Mouse (Mus musculus) right cerebral cortex, adult 2 months (tissue): ENCODE results near the gene Pgc.

Source experiments
- DNase-seq, 2 experiments: peaks; one replicate each; pipeline ENCODE4 v3.0.0; 2021 to 2022; ENCODE audit warnings: low spot score in 2 of 2

Gene Pgc

DNA sequence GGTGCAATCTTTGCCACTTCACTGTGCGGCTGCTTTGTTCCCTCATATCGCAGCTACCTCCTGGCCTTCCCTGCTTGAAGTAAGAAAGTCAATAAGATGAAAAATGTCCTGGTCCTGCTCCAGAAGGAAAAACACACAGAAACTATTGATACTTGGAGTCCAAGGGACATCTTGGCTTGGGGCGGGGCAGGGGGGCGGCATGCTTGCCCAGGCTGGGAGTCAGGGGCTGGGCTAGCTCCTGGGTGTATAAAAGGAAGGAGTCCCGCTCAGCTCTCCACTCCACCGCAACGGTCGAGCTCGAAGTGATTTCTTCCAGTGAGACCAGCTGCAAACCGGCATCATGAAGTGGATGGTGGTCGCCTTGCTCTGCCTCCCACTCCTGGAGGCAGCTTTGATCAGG is at the start of gene Pgc:
TSS of gene Pgc (plus strand) at position 277 of the 400 bp plus-strand sequence.
- no peak for DNase-seq

DNA sequence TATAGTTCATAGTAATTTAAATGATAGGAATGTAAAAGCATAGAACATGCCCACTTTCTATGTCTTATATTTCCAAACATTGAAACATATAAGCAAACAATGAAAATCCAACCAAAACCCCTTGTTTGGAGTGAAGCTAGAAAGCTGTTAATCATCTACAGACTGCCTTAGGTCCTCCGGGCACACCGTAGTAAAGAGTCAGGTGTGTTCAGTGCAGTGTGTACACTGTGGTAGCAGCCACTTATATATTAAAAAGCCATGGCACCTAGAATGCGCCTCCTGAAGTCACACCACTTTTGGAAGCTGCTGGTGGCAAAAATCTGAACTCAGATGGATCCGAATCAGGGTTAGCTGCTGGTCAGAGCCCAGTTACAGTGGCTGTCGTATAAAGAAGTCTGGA is 48.4 kb upstream of the Pgc start:
- no peak for DNase-seq

GRCm38 (mm10) chr17:47678702-47679101 is 47.9 kb upstream of the Pgc start:
- DNase-seq: no peak

DNA sequence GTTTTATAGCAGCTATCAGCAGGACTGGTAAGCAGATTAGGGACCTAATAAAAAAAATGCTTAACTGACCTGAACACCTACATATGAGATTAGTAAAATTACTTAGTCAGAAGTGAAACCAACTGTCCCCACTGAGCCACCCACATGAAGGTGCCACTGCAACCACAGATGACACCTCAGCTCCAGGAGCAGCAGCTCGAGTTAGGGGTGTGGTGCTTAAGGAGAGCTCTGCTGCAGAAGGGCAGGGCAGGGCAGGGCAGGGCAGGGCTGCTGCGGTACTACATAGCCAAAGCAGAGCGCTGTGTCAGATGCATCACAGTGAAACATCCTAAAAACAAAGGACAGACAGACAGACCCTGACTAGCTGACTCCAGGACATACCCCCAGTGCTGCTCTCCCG is 43.8 kb upstream of the Pgc start:
- DNase-seq: no peak

- DNase-seq: peak; percentile 97 to 98
Observed at GRCm38 (mm10) chr17:47687409-47688343, 39.0 kb upstream of the Pgc start.

GRCm38 (mm10) chr17:47688344-47688607 is 38.4 kb upstream of the Pgc start, which contains the start of gene Tomm6:
Gene Tomm6 (minus strand): TSS chr17:47688386.
- DNase-seq: no peak

GRCm38 (mm10) chr17:47688608-47689575 is 37.8 kb upstream of the Pgc start, which contains the start of gene Frs3:
Gene Frs3 (plus strand): TSS chr17:47689030.
- DNase-seq: peak; percentile 74 to 78

GRCm38 (mm10) chr17:47689894-47690293 is 36.7 kb upstream of the Pgc start:
- DNase-seq: no peak

DNA sequence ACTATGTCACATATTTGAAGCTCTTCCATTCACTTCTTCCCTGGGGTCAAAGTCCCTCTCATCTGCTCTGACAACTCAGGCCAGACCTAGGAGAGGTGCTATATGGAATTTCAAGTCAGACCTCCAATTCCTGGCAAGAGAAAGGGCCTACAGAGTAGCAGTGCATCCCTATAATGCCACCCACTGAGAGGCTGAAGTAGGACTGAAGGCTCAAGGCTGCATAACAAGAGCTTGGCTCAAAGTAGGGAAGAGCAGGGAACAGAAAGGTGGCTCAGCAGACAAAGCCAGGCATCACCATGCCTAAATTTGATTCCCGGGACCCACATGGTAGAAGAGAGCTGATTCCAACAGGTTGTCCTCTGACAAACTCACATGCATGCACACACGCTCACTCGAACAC is 35.0 kb upstream of the Pgc start:
- no peak for DNase-seq

DNA sequence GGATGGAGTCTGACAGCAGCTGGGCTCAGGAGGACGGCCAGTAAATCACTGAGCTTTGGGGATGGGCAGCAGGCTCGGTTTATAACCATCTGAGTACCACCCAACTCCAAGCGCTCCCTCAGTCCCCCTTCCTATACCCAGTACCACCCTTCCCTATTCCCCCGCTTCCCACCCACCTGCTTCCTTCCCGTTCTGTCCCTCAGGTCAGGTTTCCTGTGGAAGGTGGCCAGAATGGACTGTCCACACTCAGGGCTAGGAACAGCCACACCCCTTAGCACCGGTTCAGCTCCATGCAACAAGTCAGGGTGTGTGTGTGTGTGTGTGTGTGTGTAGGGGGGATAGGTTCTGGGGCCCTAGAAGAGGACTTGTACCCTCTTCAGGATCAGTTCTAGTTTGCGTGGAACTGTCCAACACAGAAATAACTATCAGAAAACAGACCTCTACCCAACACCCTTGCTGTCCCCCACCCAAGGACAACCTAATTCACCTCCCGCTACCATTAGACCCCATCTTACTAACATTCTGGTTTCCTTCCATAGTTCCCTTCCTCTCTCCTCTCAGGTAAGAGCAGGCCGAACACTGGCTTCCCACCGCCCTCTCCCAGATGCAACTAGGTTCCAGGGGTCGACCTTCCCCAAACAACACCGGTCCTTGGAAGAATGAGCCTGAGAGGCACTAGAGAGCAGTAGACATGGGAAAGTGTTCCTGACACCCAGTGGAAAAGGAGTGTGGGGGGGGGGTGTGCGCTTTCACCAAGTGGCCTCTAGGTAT is 32.8 kb upstream of the Pgc start:
- no peak for DNase-seq

DNA sequence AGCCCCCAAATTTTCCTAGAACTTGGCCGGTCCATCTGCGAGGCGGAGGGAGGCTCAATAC is 32.4 kb upstream of the Pgc start, which contains the start of gene Gm21981:
TSS of gene Gm21981 (minus strand) at position 14 of the 61 bp plus-strand sequence.
- no peak for DNase-seq

DNA sequence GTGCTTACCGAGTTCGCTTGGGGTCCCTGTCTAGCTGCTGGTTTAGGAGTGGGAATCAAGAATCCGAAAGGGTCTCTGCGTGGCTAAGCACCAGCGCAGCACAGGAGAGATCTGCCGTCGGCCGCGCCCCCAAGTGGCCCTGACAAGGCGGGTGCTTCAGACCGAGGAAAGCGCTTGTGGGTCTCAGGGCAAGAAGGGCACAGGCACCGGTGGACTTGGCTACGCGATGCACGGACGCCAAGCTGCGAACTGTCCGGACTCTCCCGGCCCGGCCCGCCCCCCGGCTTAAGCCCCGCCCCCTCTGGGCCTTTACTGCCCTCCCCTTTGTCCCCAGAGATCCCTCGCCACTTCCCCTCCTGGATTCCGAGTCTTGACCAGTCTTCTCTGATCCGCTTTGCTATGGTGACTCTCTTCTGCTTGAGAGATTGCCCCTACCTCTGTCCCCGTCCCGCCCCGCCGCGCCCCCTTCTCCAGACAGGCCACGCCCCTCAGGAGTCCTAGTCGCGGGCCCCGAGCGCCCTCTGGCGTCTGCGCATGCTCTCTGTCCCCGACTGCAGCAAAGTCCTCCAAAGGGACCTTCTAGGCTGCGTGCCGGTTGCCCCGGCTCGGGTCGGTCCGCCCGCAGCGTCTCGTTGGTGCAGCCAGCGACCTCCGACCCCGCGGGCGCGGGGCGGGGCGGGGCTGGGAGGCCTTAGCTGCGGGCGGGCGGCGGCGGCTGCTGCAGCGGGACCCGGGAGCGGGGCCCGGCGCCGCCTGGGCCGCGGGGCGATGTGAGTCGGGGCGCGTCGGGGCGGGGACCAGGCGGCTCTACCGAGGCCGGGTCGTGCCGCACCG is 31.9 kb upstream of the Pgc start, which contains the start of gene Prickle4:
TSS of gene Prickle4 (minus strand) at position 234 of the 834 bp plus-strand sequence.
- peak; percentile 96 for DNase-seq

DNA sequence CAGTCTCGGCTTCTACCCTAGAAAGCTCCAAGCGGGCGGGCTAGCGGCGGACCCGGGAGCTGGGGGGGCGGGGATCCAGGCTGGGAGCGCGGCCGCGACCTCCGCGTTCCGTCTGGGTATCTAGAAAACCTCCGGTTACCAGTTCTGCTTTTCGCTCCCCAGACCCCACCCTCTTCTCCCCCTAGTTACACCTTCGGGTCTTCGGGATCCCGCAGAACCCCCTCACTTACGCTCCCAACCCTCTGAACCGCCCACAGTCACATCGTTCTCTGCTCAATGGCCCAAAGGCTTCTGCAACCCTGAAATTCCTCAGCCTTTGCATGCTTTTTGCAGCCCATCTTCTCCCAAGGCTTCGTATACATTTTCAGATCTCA is 31.3 kb upstream of the Pgc start:
- no peak for DNase-seq

- no peak for DNase-seq
Observed at GRCm38 (mm10) chr17:47698156-47698555, 28.5 kb upstream of the Pgc start.

GRCm38 (mm10) chr17:47699055-47699454 is 27.6 kb upstream of the Pgc start:
- no peak for DNase-seq

GRCm38 (mm10) chr17:47701793-47702192 is 24.8 kb upstream of the Pgc start:
- no peak for DNase-seq

GRCm38 (mm10) chr17:47702548-47703345 is 23.9 kb upstream of the Pgc start:
- no peak for DNase-seq

DNA sequence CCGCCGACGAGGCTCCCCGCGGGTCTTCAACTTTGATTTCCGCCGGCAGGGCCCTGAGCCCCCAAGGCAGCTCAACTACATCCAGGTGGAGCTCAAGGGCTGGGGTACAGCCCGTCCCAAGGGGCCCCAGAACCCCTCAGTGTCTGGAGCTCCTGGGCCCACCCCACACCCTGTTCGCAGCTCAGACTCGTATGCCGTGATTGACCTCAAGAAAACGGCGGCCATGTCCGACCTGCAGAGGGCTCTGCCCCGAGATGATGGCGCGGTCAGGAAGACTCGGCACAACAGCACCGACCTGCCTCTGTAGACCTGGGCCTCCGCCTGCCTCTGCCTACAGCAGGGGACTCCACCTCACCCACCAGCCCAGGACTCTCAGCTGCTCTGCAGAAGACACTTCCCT is 23.1 kb upstream of the Pgc start:
- no peak for DNase-seq

DNA sequence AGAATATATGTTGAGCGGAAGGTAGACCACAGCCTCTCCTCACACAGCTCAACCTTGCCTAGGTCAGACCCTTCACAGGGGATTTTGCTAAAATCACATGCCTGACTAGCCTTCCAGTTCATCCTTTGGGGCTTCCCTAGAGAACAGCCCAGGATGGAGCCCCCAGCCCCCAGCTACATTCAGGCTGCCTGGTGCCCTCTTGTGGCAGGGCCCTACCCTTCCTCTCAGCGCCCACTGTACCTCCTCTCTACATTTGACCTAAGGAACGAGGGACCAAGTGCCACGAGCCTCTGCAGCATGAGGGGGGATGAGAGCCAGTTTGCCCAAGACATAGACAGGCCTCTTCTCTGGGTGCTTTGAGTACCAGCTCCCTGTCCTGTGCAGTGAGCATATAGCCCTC is 21.9 kb upstream of the Pgc start:
- no peak for DNase-seq

DNA sequence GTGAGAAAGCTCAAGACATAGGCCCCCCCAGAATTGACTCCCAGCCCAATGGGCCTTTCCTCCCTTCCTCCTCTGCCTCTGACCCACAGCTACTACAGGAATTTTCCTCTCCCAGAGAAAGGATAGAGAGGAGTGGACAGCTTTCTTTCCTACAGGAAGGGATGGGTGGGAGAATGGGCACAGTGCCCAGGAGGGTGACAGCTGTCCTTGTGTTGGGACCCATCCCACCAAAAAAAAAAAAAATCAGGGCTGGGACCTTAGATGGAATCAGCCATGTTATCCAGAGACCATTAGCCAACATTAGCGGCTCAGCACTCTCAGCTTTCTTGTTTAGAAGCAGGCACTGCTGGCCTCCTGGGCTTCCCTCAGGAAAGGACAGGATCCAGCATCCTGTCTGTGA is 20.4 kb upstream of the Pgc start:
- DNase-seq: no peak

- DNase-seq: no peak
Observed at GRCm38 (mm10) chr17:47707961-47708360, 18.7 kb upstream of the Pgc start.
